Mouse (Mus musculus): Measurements from ENCODE around the gene Calhm4. TPM values are rescaled to one million over a fixed set of nuclear protein-coding genes. Genes with fewer than 3 reads are reported as not detected.

Gene Calhm4
- polyA plus RNA-seq (2015; fragmentation: Illumina TruSeq; extraction: RNeasy Lipid Tissue Mini Kit (QIAGEN cat#74804); ENCODE audit: insufficient read depth, low replicate concordance), result not detected

DNA sequence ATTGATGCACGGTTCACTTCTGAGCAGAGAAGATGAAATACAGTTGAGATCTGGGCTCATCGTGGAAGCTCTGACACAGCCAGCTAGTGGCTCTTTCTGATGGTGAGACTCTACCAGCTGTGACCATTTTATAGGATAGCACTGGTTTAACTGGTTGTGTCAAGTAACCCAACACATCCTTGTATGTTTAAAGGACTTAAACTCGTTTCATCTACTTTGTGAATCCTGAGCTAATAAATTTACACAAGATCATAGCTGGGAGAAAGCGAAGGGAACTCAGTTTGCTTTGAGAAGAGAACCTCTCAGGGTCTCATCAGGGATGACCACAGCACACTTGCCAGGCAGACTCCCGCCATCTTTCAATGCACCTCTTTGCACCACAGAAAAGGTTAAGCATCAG lies at the start of gene Calhm4:
Gene Calhm4 (minus strand): TSS at position 101 of the 400 bp plus-strand sequence.

DNA sequence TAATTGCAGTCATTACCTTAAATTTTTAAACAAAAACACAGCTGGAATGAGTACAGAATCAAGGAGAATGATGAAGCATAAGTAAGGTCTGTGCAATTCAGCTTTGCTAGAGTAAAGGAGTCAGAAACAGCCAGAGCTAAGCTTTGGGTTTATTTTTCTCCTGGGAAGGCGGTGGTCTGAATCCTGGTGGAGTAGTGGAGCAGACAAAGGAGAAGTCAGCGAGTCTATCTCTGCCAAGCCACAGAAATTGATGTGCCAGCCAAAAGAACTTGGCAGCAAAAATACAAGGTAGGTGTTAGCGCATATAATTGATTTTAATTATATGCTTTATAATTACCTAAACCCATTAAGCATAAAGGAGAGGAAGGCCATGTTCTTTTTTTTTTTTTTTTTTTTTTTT lies 6.7 kb downstream of the Calhm4 start, which contains the start of gene Trappc3l:
Gene Trappc3l (plus strand): TSS at position 197 of the 400 bp plus-strand sequence.

DNA sequence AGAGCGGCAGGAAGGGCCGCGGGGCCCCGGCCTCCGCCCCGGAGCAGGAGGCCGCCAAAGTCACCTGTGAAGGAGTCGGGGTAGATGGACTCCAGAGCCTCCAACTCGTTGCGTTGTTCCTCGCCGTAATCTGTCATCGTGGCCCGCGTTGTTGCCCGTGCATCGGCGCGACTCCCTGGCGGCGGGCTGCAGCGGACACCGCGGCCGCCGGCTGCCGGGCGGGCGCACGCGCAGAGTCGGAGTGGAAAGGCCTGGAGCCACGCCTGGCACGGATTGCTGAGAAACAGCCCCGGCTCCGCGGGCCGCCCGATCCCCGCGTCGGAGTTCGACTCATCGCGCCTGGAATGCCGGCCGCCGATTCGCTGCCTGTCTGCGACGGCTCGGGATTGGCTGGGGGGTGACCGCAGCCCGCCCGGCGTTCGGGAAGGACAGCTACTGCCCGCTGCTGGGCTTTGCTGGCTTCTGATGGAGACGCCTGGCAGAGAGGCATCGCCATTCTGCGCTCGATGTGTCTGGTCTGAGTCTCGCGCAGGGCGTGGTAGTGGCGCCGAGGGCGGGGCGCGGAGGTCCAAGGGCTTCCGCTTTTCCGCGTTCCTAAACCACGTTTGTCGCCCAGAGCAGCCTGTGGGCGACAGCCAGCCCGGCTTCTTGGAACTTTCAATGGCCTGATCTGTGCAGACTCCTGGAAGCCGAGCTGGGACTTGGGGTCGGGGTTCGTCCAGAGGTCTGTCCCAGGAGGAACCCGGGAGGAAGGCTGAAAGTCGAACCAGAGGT lies 24.6 kb downstream of the Calhm4 start, which contains the start of gene Rwdd1:
Gene Rwdd1 (minus strand): TSS at position 323 of the 774 bp plus-strand sequence.

Other genes with a start within 250 kb of the Calhm4 start
- not detected for gene Sult3a1, start 186.6 kb downstream of the Calhm4 start, polyA plus RNA-seq (2015; fragmentation: Illumina TruSeq; extraction: RNeasy Lipid Tissue Mini Kit (QIAGEN cat#74804); ENCODE audit: insufficient read depth, low replicate concordance)
- not detected for gene Rsph4a, start 139.2 kb downstream of the Calhm4 start, polyA plus RNA-seq (2015; fragmentation: Illumina TruSeq; extraction: RNeasy Lipid Tissue Mini Kit (QIAGEN cat#74804); ENCODE audit: insufficient read depth, low replicate concordance)
- 78.5 TPM for gene Zup1, start 93.0 kb downstream of the Calhm4 start, polyA plus RNA-seq (2015; fragmentation: Illumina TruSeq; extraction: RNeasy Lipid Tissue Mini Kit (QIAGEN cat#74804); ENCODE audit: insufficient read depth, low replicate concordance)
- gene Rwdd1, start 24.7 kb downstream of the Calhm4 start, polyA plus RNA-seq (2015; fragmentation: Illumina TruSeq; extraction: RNeasy Lipid Tissue Mini Kit (QIAGEN cat#74804); ENCODE audit: insufficient read depth, low replicate concordance), result 89.8 TPM
- not detected for gene Trappc3l, start 6.7 kb downstream of the Calhm4 start, polyA plus RNA-seq (2015; fragmentation: Illumina TruSeq; extraction: RNeasy Lipid Tissue Mini Kit (QIAGEN cat#74804); ENCODE audit: insufficient read depth, low replicate concordance)
- 2.2 TPM for gene Calhm5, start 52.2 kb upstream of the Calhm4 start, polyA plus RNA-seq (2015; fragmentation: Illumina TruSeq; extraction: RNeasy Lipid Tissue Mini Kit (QIAGEN cat#74804); ENCODE audit: insufficient read depth, low replicate concordance)
- gene Calhm6, start 83.7 kb upstream of the Calhm4 start, polyA plus RNA-seq (2015; fragmentation: Illumina TruSeq; extraction: RNeasy Lipid Tissue Mini Kit (QIAGEN cat#74804); ENCODE audit: insufficient read depth, low replicate concordance), result 34.7 TPM
- 32.5 TPM for gene Dse, start 163.4 kb upstream of the Calhm4 start, polyA plus RNA-seq (2015; fragmentation: Illumina TruSeq; extraction: RNeasy Lipid Tissue Mini Kit (QIAGEN cat#74804); ENCODE audit: insufficient read depth, low replicate concordance)
- 61.2 TPM for gene Tspyl1, start 237.9 kb upstream of the Calhm4 start, polyA plus RNA-seq (2015; fragmentation: Illumina TruSeq; extraction: RNeasy Lipid Tissue Mini Kit (QIAGEN cat#74804); ENCODE audit: insufficient read depth, low replicate concordance)

All from spleen, adult 10 weeks (tissue).